Mouse (Mus musculus): ENCODE measurements around the gene T.

DNA sequence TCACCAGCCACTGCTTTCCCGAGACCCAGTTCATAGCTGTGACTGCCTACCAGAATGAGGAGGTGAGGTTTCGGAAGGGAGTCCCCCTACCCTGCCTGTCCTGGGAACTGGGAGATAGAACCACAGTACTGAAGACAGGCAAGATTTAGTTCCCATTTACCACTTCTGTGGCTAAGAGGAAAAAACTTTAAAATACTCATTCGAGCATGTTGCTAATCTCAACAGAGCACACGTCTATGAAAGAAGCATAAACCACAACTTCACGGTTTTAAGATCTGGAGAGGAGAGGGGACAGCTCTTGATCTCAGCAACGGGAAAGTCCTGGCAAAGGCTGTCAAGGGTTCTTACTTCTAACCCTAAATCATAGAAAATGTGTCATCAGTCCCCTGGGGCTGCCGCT is 2.0 kb downstream of the T start:
- no peak for TF ChIP-seq POLR2A (IDR thresholded peaks at IDR 0.05; ENCODE audit: insufficient read depth, low read depth, low read length)
- TF ChIP-seq CTCF (IDR thresholded peaks at IDR 0.05; ENCODE audit: insufficient read depth, low read depth, low read length), result no peak
